Mouse (Mus musculus): ENCODE measurements around the gene Gm45711.
"Not testable (repeated sequence)": the region's sequence is repeated elsewhere in the genome, so short reads cannot be mapped to it uniquely, and the experiment has no call there.

The Gm45711 gene

DNA sequence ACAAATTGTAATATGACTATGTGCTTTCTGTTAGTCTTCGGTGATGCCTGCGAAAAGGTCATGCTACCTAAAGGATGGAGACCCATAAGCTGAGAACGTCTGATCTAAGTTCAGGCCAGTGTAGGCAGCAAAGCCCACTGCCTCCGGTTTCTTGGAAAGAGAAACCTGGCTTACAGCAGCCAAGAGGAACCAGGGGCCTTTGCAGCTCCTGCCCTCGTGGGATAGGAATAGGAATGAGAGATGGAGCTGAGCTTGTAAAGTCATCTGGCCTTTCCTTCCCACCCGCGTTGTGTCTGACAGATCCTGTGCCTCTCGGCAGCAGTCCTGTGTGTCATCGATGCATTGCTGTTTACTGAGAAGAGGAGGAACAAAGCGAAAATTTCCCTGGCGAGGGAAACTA is 11.4 kb upstream of the Gm45711 start, which contains the start of gene Gm11020:
TSS of gene Gm11020 (plus strand) at position 301 of the 400 bp plus-strand sequence.
- DNase-seq (ENCODE audit: low read depth) = not testable (repeated sequence)

DNA sequence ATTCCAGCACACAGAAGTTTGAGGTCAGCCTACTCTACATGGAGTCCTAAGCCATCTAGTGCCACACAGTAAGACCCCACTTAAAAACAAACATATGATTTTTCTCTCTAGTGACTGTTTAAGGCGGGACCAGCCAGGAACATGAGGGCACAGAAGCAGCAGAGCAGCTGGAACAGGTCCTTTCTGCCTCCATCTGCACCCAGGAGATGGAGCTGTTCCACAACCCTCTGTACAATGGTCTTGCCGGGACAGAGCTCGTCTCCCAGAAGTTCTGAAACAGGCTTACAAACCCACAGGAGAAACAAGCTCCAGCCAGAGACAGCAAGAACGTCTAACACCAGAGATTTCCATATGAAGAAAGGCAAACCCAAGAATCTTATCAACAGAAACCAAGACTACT is 3.4 kb upstream of the Gm45711 start:
- DNase-seq (ENCODE audit: low read depth) = no peak

GRCm38 (mm10) chr8:104312023-104312422 is 2.1 kb upstream of the Gm45711 start:
- DNase-seq (ENCODE audit: low read depth) = not testable (repeated sequence)

DNA sequence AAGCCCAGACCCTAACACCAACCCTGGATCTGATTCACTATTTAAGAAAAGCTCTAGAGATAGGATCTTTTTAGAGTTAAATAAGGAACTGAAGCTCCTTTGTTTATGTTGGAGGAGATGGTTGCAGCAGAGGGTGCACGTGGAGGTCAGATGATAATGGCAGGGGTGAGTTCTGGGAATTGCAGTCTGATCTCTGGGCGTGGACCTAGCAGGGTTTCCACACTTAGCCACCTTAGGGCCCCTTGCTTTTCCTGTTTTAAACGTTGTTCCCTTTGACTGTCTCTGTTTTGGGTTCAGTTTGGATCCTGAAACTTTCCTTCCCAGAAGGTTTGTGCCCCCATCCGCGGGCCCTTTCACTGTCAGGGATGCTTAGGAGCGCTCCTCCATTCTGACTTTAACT is 1.5 kb downstream of the Gm45711 start:
- DNase-seq (ENCODE audit: low read depth) = not testable (repeated sequence)

- no peak for DNase-seq (ENCODE audit: low read depth)
Measured at GRCm38 (mm10) chr8:104304962-104305361, 4.9 kb downstream of the Gm45711 start.

GRCm38 (mm10) chr8:104302536-104302935 is 7.3 kb downstream of the Gm45711 start:
- not testable (repeated sequence) for DNase-seq (ENCODE audit: low read depth)

- DNase-seq (ENCODE audit: low read depth) = not testable (repeated sequence)
Measured at GRCm38 (mm10) chr8:104301577-104301976, 8.3 kb downstream of the Gm45711 start.

- no peak for DNase-seq (ENCODE audit: low read depth)
Measured at GRCm38 (mm10) chr8:104294396-104294795, 15.5 kb downstream of the Gm45711 start.

- not testable (repeated sequence) for DNase-seq (ENCODE audit: low read depth)
Measured at GRCm38 (mm10) chr8:104293081-104293480, 16.8 kb downstream of the Gm45711 start, which contains the start of gene Cmtm2a. TSS of gene Cmtm2a (minus strand) at chr8:104293181.

- no peak for DNase-seq (ENCODE audit: low read depth)
Measured at GRCm38 (mm10) chr8:104268937-104269440, 40.9 kb downstream of the Gm45711 start.

DNA sequence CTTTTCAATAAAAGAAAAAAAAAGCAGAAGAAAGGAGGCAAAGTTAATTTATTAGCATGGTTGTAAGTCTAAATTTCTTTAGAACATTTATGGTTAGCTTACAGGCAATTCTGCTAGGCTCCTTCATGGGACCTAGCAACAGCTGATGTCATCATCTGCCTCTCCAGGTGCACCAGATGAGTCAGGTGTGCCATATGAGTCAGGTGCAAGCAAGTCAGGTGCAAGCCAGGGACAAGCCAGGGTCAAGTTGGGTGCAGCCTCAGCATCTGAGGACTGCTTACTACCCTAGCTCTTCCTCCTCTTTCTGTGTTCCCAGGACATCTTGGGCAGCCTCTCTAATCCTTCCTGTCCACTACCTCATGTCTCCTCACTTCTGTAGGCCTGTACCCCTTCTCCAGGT is 41.5 kb downstream of the Gm45711 start:
- no peak for DNase-seq (ENCODE audit: low read depth)

DNA sequence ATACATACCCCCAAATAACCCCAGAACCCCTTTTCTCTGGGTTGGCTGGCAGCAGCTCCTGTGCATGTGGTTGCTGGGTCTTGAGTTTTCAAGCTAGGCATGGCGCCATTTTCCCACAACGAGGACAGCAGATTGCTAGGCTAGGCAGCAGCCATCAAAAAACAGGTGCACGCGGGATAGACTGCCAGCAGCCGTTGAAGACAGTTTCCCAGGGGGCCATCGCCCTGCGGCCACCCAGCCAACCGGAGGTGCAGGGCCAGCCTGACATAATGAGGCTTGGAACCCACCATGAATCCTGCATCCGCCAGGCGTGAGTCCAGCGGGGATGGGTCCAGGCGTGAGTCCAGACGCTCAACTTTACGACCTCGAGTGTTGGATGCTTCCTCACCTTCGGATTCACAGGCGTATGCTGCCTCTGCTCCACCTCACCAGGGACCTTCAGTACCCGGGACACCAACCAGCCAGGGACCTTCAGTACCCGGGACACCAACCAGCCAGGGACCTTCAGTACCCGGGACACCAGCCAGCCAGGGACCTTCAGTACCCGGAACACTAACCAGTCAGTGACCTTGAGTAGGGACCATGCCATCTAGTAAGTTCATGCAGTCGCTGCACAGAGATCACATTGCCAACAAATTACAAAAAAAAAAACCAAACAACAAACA is 45.5 kb downstream of the Gm45711 start:
- not testable (repeated sequence) for DNase-seq (ENCODE audit: low read depth)

DNA sequence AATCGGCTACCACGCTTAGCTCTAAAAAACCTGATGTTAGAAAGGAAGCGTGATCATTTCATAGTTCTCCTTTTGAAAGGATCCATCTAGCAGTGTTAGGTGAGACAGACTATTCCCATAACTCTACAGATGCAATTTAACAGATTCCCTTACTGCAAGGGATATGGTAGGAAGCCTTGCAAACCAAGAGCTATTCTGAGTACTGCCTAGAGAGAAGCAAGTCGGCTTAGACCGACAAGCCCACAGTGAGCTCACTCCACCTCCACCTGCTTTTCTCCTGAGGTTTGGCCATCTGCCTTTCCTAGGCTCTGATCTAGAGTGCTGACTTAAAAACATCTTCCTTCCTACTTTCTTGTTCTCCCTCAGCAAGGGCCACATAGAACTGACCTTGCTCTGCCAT is 48.1 kb downstream of the Gm45711 start:
- not testable (repeated sequence) for DNase-seq (ENCODE audit: low read depth)

GRCm38 (mm10) chr8:104253016-104253415 is 56.9 kb downstream of the Gm45711 start:
- DNase-seq (ENCODE audit: low read depth) = no peak

GRCm38 (mm10) chr8:104251461-104251860 is 58.4 kb downstream of the Gm45711 start:
- no peak for DNase-seq (ENCODE audit: low read depth)

GRCm38 (mm10) chr8:104250439-104251367 is 59.2 kb downstream of the Gm45711 start, which contains the start of gene Cklf:
TSS of gene Cklf (plus strand) at chr8:104250861.
- peak; percentile 76 for DNase-seq (ENCODE audit: low read depth)

DNA sequence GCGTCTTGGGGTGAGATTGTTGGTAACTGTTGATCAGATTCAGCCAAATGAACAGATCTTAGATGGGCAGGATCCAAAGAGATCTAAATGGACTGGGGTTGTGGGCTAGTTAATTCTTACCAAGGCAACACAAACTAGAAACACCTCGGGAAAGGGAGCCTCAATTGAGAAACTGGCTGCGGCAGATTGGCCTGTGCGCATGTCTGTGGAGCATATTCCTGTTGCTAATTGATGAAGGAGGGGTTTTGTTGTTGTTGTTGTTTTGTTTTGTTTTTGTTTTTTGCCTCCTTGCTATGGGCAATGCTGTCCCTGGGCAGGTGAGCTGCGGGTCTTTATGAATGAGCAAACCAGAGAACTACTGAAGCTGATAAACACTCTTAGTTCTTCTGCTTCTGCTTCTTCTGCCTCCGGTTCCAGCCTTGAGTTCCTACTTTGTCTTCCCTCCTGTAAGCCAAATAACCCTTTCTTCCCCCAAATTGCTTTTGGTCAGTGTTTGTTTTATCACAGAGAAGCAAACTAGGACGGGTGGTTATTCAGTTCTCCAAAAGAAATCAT is 60.4 kb downstream of the Gm45711 start:
- DNase-seq (ENCODE audit: low read depth) = no peak

GRCm38 (mm10) chr8:104248276-104248675 is 61.6 kb downstream of the Gm45711 start, which contains the start of gene Tk2:
TSS of gene Tk2 (minus strand) at chr8:104248558.
- peak; percentile 66 for DNase-seq (ENCODE audit: low read depth)

DNA sequence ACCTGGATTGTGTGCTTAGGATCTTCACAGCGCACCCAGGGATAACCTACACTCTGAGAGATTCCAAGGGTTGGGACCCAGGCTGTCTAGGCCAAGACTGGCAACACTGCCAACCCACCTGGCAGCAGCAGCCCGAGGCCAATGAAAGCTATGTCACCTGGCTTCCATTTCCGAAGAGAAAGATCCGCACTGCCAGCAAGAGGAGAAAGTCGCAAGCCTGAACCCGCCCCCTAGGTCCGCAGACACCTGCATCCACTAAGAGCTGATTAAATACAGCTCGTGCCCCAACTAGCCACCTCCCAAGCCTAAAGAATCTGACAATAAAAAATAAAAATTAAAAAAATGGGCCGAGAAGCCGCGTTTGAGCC is 62.0 kb downstream of the Gm45711 start:
- no peak for DNase-seq (ENCODE audit: low read depth)

- DNase-seq (ENCODE audit: low read depth) = no peak
Measured at GRCm38 (mm10) chr8:104247054-104247907, 62.6 kb downstream of the Gm45711 start.

DNA sequence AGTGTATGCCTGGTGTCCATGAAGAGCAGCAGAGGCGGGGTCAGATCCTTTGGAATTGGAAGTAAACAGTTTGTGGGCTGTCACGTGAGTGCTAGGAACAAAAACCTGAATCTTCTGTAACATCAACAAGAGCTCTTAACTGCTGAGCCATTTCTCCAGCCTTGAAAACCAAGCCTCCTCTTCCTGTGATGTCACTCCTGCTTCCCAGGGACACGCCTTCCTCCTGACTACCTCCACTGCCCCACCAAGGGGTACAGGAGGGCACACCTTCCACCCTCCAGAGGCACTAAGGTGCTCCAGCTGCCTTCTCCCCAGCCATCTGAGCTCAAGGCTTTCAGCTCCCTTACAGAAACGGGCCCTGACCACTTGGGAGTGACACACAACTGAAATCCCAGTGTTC is 63.3 kb downstream of the Gm45711 start:
- DNase-seq (ENCODE audit: low read depth) = no peak

Measured in c-Kit-positive CD71-negative TER-119-negative erythroid progenitor cells, embryonic 14.5 days (primary cell).